Mouse (Mus musculus): Measurements from ENCODE around the gene Zfp277. TPM values are rescaled to one million over a fixed set of nuclear protein-coding genes. Genes with fewer than 3 reads are reported as not detected.

The Zfp277 gene
- polyA plus RNA-seq, 1 experiment from 2014 or later = 41.8 TPM

DNA sequence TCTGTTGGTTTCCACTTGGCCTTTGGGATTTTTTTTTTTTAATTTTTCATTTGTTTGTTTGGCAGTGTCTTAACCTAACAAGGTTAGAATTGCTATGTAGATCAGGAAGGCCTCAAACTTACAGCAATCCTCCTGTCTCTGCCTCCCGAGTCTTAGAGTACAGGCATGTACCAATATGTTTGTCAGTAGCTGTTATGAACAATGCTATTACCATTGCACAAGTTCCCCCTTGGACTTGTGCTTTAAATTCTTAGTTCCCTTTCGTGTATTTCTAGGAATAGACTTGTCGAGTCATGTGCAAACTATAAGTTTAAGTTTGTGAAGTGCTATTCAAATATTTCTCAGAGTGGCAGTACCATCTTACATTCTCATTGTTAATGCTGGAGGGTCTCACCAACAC lies 168.1 kb downstream of the Zfp277 start:
- DNase-seq (ENCODE audit: low spot score) (no peak), ATAC-seq (replicated peaks; ENCODE audit: low FRiP score, low read depth) (no peak)
- no peak overlapping the region for H3K4me3 ChIP-seq (replicated peaks; ENCODE audit: low read depth, low read length)
- H3K4me1 ChIP-seq (replicated peaks; ENCODE audit: insufficient read depth, low read length) = no peaks in the 10 kb centered on the region
- no peaks in the 10 kb centered on the region for H3K27me3 ChIP-seq (ENCODE audit: insufficient read depth, low read length)
- no peak overlapping the region for H3K4me2 ChIP-seq (ENCODE audit: low read length)
- no peak for TF ChIP-seq CTCF (IDR thresholded peaks at IDR 0.05; ENCODE audit: low read depth)
- no peaks in the 10 kb centered on the region for H3K9me3 ChIP-seq (replicated peaks; ENCODE audit: low read length)
- no peak overlapping the region for H3K27ac ChIP-seq
- 94% methylated on average over 3 of the region's 3 CpGs for WGBS
- no peak overlapping the region for H3K9ac ChIP-seq (ENCODE audit: low read depth, low read length)
- H3K36me3 ChIP-seq (ENCODE audit: insufficient read depth, low read length) = no peaks in the 10 kb centered on the region

GRCm38 (mm10) chr12:40274931-40275330 lies 170.8 kb downstream of the Zfp277 start:
- H3K27me3 ChIP-seq (ENCODE audit: insufficient read depth, low read length) = no peaks in the 10 kb centered on the region
- H3K9ac ChIP-seq (ENCODE audit: low read depth, low read length) = no peak overlapping the region
- no peak overlapping the region for H3K4me3 ChIP-seq (replicated peaks; ENCODE audit: low read depth, low read length)
- TF ChIP-seq CTCF (IDR thresholded peaks at IDR 0.05; ENCODE audit: low read depth) = no peak
- H3K4me2 ChIP-seq (ENCODE audit: low read length) = no peak overlapping the region
- H3K9me3 ChIP-seq (replicated peaks; ENCODE audit: low read length) = no peaks in the 10 kb centered on the region
- H3K27ac ChIP-seq = no peak overlapping the region
- ATAC-seq (replicated peaks; ENCODE audit: low FRiP score, low read depth) (no peak), DNase-seq (ENCODE audit: low spot score) (no peak)
- no peaks in the 10 kb centered on the region for H3K36me3 ChIP-seq (ENCODE audit: insufficient read depth, low read length)
- no peaks in the 10 kb centered on the region for H3K4me1 ChIP-seq (replicated peaks; ENCODE audit: insufficient read depth, low read length)

DNA sequence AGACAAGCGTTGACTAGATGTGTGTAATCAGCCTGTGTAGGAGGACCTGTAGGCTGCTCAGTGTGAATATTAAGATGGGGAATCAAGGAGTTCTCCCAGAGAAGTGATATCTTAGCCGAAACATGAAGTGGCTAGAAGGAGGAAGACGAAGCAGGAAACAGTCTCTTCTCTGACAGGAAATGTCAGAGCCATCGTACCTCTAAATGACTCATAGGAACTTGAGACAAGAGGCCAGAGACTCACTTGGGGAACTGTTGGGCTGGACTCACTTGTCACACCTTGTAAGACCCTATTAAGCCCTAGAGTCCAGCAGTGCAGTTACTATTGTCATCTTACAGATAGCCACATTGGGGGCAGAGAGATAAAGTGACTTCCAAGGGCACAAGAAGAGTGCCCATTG lies 172.4 kb downstream of the Zfp277 start:
- DNase-seq (ENCODE audit: low spot score) (no peak), ATAC-seq (replicated peaks; ENCODE audit: low FRiP score, low read depth) (no peak)
- H3K4me1 ChIP-seq (replicated peaks; ENCODE audit: insufficient read depth, low read length) = no peaks in the 10 kb centered on the region
- H3K27ac ChIP-seq = no peak overlapping the region
- TF ChIP-seq CTCF (IDR thresholded peaks at IDR 0.05; ENCODE audit: low read depth) = no peak
- no peak overlapping the region for H3K4me3 ChIP-seq (replicated peaks; ENCODE audit: low read depth, low read length)
- H3K9me3 ChIP-seq (replicated peaks; ENCODE audit: low read length) = no peaks in the 10 kb centered on the region
- no peak overlapping the region for H3K9ac ChIP-seq (ENCODE audit: low read depth, low read length)
- no peaks in the 10 kb centered on the region for H3K36me3 ChIP-seq (ENCODE audit: insufficient read depth, low read length)
- H3K4me2 ChIP-seq (ENCODE audit: low read length) = no peak overlapping the region
- 43% methylated on average over 4 of the region's 4 CpGs for WGBS
- no peaks in the 10 kb centered on the region for H3K27me3 ChIP-seq (ENCODE audit: insufficient read depth, low read length)

GRCm38 (mm10) chr12:40272710-40273109 lies 173.0 kb downstream of the Zfp277 start:
- no peak overlapping the region for H3K4me3 ChIP-seq (replicated peaks; ENCODE audit: low read depth, low read length)
- H3K4me2 ChIP-seq (ENCODE audit: low read length) = no peak overlapping the region
- TF ChIP-seq CTCF (IDR thresholded peaks at IDR 0.05; ENCODE audit: low read depth) = no peak
- ATAC-seq (replicated peaks; ENCODE audit: low FRiP score, low read depth) (no peak), DNase-seq (ENCODE audit: low spot score) (no peak)
- WGBS = 45% methylated on average over 4 of the region's 4 CpGs
- no peaks in the 10 kb centered on the region for H3K36me3 ChIP-seq (ENCODE audit: insufficient read depth, low read length)
- H3K27me3 ChIP-seq (ENCODE audit: insufficient read depth, low read length) = no peaks in the 10 kb centered on the region
- no peaks in the 10 kb centered on the region for H3K4me1 ChIP-seq (replicated peaks; ENCODE audit: insufficient read depth, low read length)
- H3K27ac ChIP-seq = no peak overlapping the region
- no peaks in the 10 kb centered on the region for H3K9me3 ChIP-seq (replicated peaks; ENCODE audit: low read length)
- H3K9ac ChIP-seq (ENCODE audit: low read depth, low read length) = no peak overlapping the region

DNA sequence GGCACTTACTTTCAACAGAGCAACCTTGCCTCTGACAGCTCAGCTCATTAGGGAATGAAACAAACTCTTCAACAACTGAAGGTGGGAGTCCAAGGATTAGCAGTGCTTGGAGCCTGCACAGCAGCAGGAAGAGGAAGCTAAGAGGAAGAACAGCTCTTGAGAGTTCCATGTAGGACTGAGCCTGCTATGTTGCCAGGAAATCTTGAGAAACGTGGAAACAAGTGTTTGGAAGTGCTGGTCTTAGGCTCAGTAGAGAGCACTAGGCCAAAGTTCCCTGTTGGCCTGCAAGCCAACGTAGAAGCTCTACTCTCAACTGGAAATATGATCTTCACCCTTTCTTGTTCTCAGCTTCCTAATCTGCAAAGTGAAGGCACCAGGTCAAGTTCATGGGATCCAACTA lies 177.4 kb downstream of the Zfp277 start:
- WGBS = 81% methylated on average over 2 of the region's 2 CpGs
- Histone ChIP-seq H3K4me3 (replicated peaks; ENCODE audit: low read depth, low read length) (no peak overlapping the region), H3K27me3 (ENCODE audit: insufficient read depth, low read length) (no peaks in the 10 kb centered on the region), H3K4me1 (replicated peaks; ENCODE audit: insufficient read depth, low read length) (no peaks in the 10 kb centered on the region), H3K4me2 (ENCODE audit: low read length) (no peak overlapping the region), H3K36me3 (ENCODE audit: insufficient read depth, low read length) (no peaks in the 10 kb centered on the region), H3K27ac (no peak overlapping the region), H3K9me3 (replicated peaks; ENCODE audit: low read length) (no peaks in the 10 kb centered on the region), H3K9ac (ENCODE audit: low read depth, low read length) (no peak overlapping the region)
- no peak for TF ChIP-seq CTCF (IDR thresholded peaks at IDR 0.05; ENCODE audit: low read depth)
- no peak for DNase-seq (ENCODE audit: low spot score)
- ATAC-seq (replicated peaks; ENCODE audit: low FRiP score, low read depth) = no peak

Other genes with a start within 250 kb of the Zfp277 start
- 0.13 TPM in 1 of 2 replicates, not detected in the other for gene Lsmem1, start 246.4 kb downstream of the Zfp277 start, polyA plus RNA-seq (2015; fragmentation: Nextera tagmentation; extraction: Ambion mirVana)
- 107 and 119 TPM in 2 replicates for gene Ifrd1, start 197.4 kb downstream of the Zfp277 start, polyA plus RNA-seq (2015; fragmentation: Nextera tagmentation; extraction: Ambion mirVana)
- 7.0 and 8.7 TPM in 2 replicates for gene Dock4, start 50 bp upstream of the Zfp277 start, polyA plus RNA-seq (2015; fragmentation: Nextera tagmentation; extraction: Ambion mirVana)

Measured in kidney, postnatal 0 days (tissue).